Mouse (Mus musculus): Measurements from ENCODE around the gene Lpin3. TPM values are rescaled to one million over a fixed set of nuclear protein-coding genes. Genes with fewer than 3 reads are reported as not detected.

Gene Lpin3
- total RNA-seq, 2 experiments from 2014 or later: 3.7 to 5.1 TPM

GRCm38 (mm10) chr2:160921285-160921684, 40.8 kb downstream of the Lpin3 start:
- intact Hi-C loops (cut with DNase I): no loop called here
- DNase-seq (ENCODE audit: low spot score): no peak

- intact Hi-C loops (cut with DNase I): no loop called here
- DNase-seq (ENCODE audit: low spot score): peak; percentile 8
These were observed 44.7 kb downstream of the Lpin3 start for GRCm38 (mm10) chr2:160925203-160925602.

GRCm38 (mm10) chr2:160931378-160931777, 50.9 kb downstream of the Lpin3 start:
- no peak for DNase-seq (ENCODE audit: low spot score)
- intact Hi-C loops (cut with DNase I): no loop called here

GRCm38 (mm10) chr2:160932325-160932724, 51.9 kb downstream of the Lpin3 start:
- intact Hi-C loops (cut with DNase I): no loop called here
- DNase-seq (ENCODE audit: low spot score): peak; percentile 31

- intact Hi-C loops (cut with DNase I): no loop called here
- DNase-seq (ENCODE audit: low spot score): peak; percentile 8
These were observed 52.5 kb downstream of the Lpin3 start for GRCm38 (mm10) chr2:160932981-160933380.

GRCm38 (mm10) chr2:160933890-160934289, 53.4 kb downstream of the Lpin3 start:
- DNase-seq (ENCODE audit: low spot score): no peak
- intact Hi-C loops (cut with DNase I): no loop called here

GRCm38 (mm10) chr2:160934451-160934850, 54.0 kb downstream of the Lpin3 start:
- DNase-seq (ENCODE audit: low spot score): no peak
- intact Hi-C loops (cut with DNase I): no loop called here

GRCm38 (mm10) chr2:160940930-160941709, 60.6 kb downstream of the Lpin3 start:
- intact Hi-C loops (cut with DNase I): loop anchor here (5.0 kb wide), 1 partner anchor 344 kb away; no protein-coding TSS in a partner anchor
- peak; percentile 10 for DNase-seq (ENCODE audit: low spot score)

- intact Hi-C loops (cut with DNase I): loop anchor here (5.0 kb wide), 1 partner anchor 345 kb away; no protein-coding TSS in a partner anchor
- no peak for DNase-seq (ENCODE audit: low spot score)
These were observed 62.0 kb downstream of the Lpin3 start for GRCm38 (mm10) chr2:160942443-160942842.

- no peak for DNase-seq (ENCODE audit: low spot score)
- intact Hi-C loops (cut with DNase I): no loop called here
These were observed 71.1 kb downstream of the Lpin3 start for GRCm38 (mm10) chr2:160951595-160951994.

GRCm38 (mm10) chr2:160953131-160953873, 72.8 kb downstream of the Lpin3 start:
- no peak for DNase-seq (ENCODE audit: low spot score)
- intact Hi-C loops (cut with DNase I): no loop called here

- DNase-seq (ENCODE audit: low spot score): no peak
- intact Hi-C loops (cut with DNase I): no loop called here
These were observed 74.1 kb downstream of the Lpin3 start for GRCm38 (mm10) chr2:160954541-160954940.

GRCm38 (mm10) chr2:160955331-160955730, 74.9 kb downstream of the Lpin3 start:
- DNase-seq (ENCODE audit: low spot score): no peak
- intact Hi-C loops (cut with DNase I): loop anchor here (5.0 kb wide), 1 partner anchor 47 kb away; no protein-coding TSS in a partner anchor

Other genes with a start within 250 kb of the Lpin3 start
- gene Top1, start 234.8 kb upstream of the Lpin3 start, total RNA-seq (2021): 10 to 100 TPM; 48.8 to 50.8 TPM
- gene Plcg1, start 149.4 kb upstream of the Lpin3 start, total RNA-seq (2021): 10 to 100 TPM; 59.7 to 63.1 TPM
- 10 to 100 TPM; 37.5 to 43.6 TPM for gene Zhx3, start 7.7 kb upstream of the Lpin3 start, total RNA-seq (2021)
- gene Emilin3, start 31.7 kb downstream of the Lpin3 start, total RNA-seq (2021): 1 to 10 TPM; 2.8 to 4.4 TPM
- 10 to 100 TPM; 64.1 to 65.6 TPM for gene Chd6, start 228.4 kb downstream of the Lpin3 start, total RNA-seq (2021)

Measured in heart, postnatal 25 days (tissue).